Mouse (Mus musculus) liver, embryonic 14.5 days (tissue): Measurements from ENCODE around the gene Zfp574.

Experiments
- CTCF ChIP-seq: IDR thresholded peaks from 2 replicates; pipeline ENCODE4 v1.5.1; 2016; ENCODE audit warnings: antibody characterized with exemption, low read depth, control low read depth
- EP300 ChIP-seq: IDR thresholded peaks from 2 replicates; pipeline ENCODE4 v1.6.1; 2016; ENCODE audit warnings: antibody characterized with exemption, low read depth

DNA sequence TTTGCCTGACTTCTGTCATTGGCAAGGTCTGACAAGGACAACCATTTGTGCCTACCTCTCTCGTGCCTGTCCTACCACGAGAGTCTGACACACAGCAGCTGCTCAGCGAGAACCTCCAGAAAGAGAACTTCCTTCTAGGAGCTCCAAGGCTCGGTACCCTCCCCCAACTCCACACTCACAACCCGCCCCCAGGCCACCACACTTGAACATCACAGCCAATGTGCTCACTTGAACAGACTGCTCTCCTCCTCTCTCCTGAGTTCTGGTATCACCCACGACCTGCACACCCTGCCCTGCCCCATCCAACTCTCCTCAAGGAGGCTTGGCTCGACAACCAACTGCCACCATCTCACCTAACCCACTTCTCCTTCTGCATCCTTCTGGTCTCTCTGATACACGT, 8.5 kb upstream of the Zfp574 start:
- TF ChIP-seq CTCF (no peak), EP300 (no peak)
